Comparison of ENCODE assay signal across 8 mouse cellular contexts in genomic region chr16:45723172-45723901, GRCm38 (mm10). TPM values are rescaled to one million over a fixed set of nuclear protein-coding genes. Genes with fewer than 3 reads are reported as not detected.
DNase-seq lines count a peak whose midpoint lies in the region; ATAC-seq lines count a peak whose summit lies in the region.

No protein-coding gene starts in this region.

- ATAC-seq in liver, embryonic 12.5 days, result no peak
- ATAC-seq in hindbrain, embryonic 16.5 days, result peak; percentile 31
- ATAC-seq in neural tube, embryonic 14.5 days (ENCODE audit: low read depth), result peak; percentile 62

- no peaks in the 10 kb centered on the region for H3K9me3 ChIP-seq in liver, embryonic 12.5 days (replicated peaks)
- H3K9me3 ChIP-seq in hindbrain, embryonic 16.5 days (ENCODE audit: control insufficient read depth, low read length), result no peaks in the 10 kb centered on the region
- no peaks in the 10 kb centered on the region for H3K9me3 ChIP-seq in neural tube, embryonic 14.5 days (ENCODE audit: control insufficient read depth, low read length)

- 67% methylated on average over 6 of the region's 6 CpGs for WGBS in liver, embryonic 12.5 days (ENCODE audit: insufficient replicate concordance)
- 25% methylated on average over 6 of the region's 6 CpGs for WGBS in hindbrain, embryonic 16.5 days
- 16% methylated on average over 6 of the region's 6 CpGs for WGBS in neural tube, embryonic 14.5 days

- no peak overlapping the region for H3K9ac ChIP-seq in liver, embryonic 12.5 days
- H3K9ac ChIP-seq in hindbrain, embryonic 16.5 days (ENCODE audit: low read depth, low read length), result peak overlapping the region; percentile 92
- peak overlapping the region; percentile 90 for H3K9ac ChIP-seq in neural tube, embryonic 14.5 days (replicated peaks; ENCODE audit: low read depth, low read length)

- DNase-seq in liver, result no peak
- peak; percentile 27 to 62 for DNase-seq in cerebellum, postnatal 36 days
- no peak for DNase-seq in testis, postnatal 10 days (ENCODE audit: low spot score)
- DNase-seq in thymus, postnatal 0 days (ENCODE audit: low spot score), result no peak
- DNase-seq in gastrocnemius, adult 18-20 months (ENCODE audit: low spot score), result no peak

- H3K4me2 ChIP-seq in liver, embryonic 12.5 days, result peak overlapping the region; percentile 69; the same call in 1 of the 2 replicates
- peak overlapping the region; percentile 73 for H3K4me2 ChIP-seq in hindbrain, embryonic 16.5 days (ENCODE audit: low read length)
- peak overlapping the region; percentile 93 for H3K4me2 ChIP-seq in neural tube, embryonic 14.5 days (ENCODE audit: low read depth, low read length)

- no peak overlapping the region for H3K4me3 ChIP-seq in liver, embryonic 12.5 days
- H3K4me3 ChIP-seq in hindbrain, embryonic 16.5 days (ENCODE audit: low read length), result peak overlapping the region; percentile 64
- peak overlapping the region; percentile 68 for H3K4me3 ChIP-seq in neural tube, embryonic 14.5 days (ENCODE audit: low read depth, low read length)

- peaks cover 4% of the 10 kb centered on the region for H3K36me3 ChIP-seq in liver, embryonic 12.5 days
- H3K36me3 ChIP-seq in hindbrain, embryonic 16.5 days (ENCODE audit: control insufficient read depth, insufficient read depth, low read length), result peaks cover 14% of the 10 kb centered on the region
- peaks cover 11% of the 10 kb centered on the region; the same call in 1 of the 2 replicates for H3K36me3 ChIP-seq in neural tube, embryonic 14.5 days (ENCODE audit: control insufficient read depth, insufficient read depth, low read length)

- H3K4me1 ChIP-seq in liver, embryonic 12.5 days, result no peaks in the 10 kb centered on the region
- peaks cover 20% of the 10 kb centered on the region for H3K4me1 ChIP-seq in hindbrain, embryonic 16.5 days (ENCODE audit: control insufficient read depth, insufficient read depth, low read depth, low read length)
- peaks cover 31% of the 10 kb centered on the region for H3K4me1 ChIP-seq in neural tube, embryonic 14.5 days (ENCODE audit: control insufficient read depth, insufficient read depth, low read length)

- no peak overlapping the region for H3K27ac ChIP-seq in liver, embryonic 12.5 days
- peak overlapping the region; percentile 98 for H3K27ac ChIP-seq in hindbrain, embryonic 16.5 days (ENCODE audit: low read depth, low read length)
- H3K27ac ChIP-seq in neural tube, embryonic 14.5 days (ENCODE audit: low read depth, low read length), result peak overlapping the region; percentile 99

- H3K27me3 ChIP-seq in liver, embryonic 12.5 days (replicated peaks), result peaks cover 31% of the 10 kb centered on the region
- H3K27me3 ChIP-seq in hindbrain, embryonic 16.5 days (replicated peaks; ENCODE audit: control insufficient read depth, insufficient read depth, low read length), result no peaks in the 10 kb centered on the region
- no peaks in the 10 kb centered on the region for H3K27me3 ChIP-seq in neural tube, embryonic 14.5 days (ENCODE audit: control insufficient read depth, insufficient read depth, low read length)

RNA-seq across cellular contexts. Expression of gene Tagln3, which starts 1.1 kb away (rescaled TPM):
- polyA plus RNA-seq in liver, embryonic 12.5 days (2016; fragmentation: Nextera tagmentation; extraction: Ambion mirVana), result 0.76 and 0.77 TPM in 2 replicates
- 428 and 438 TPM in 2 replicates for polyA plus RNA-seq in hindbrain, embryonic 16.5 days (2015; fragmentation: Nextera tagmentation; extraction: Ambion mirVana)
- polyA plus RNA-seq in neural tube, embryonic 14.5 days (2014; fragmentation: Nextera tagmentation; extraction: Ambion mirVana), result 610 and 624 TPM in 2 replicates
- 0.33 and 0.46 TPM in 2 replicates for polyA plus RNA-seq in thymus, postnatal 0 days (2015; fragmentation: Nextera tagmentation; extraction: Ambion mirVana)
- under 1 TPM; 0.18 to 0.47 TPM for total RNA-seq in gastrocnemius, adult 18-20 months (2021)

RNA-seq across cellular contexts. Expression of gene Abhd10, which starts 19.4 kb away (rescaled TPM):
- 22.7 and 24.3 TPM in 2 replicates for polyA plus RNA-seq in liver, embryonic 12.5 days (2016; fragmentation: Nextera tagmentation; extraction: Ambion mirVana)
- 39.3 and 39.5 TPM in 2 replicates for polyA plus RNA-seq in hindbrain, embryonic 16.5 days (2015; fragmentation: Nextera tagmentation; extraction: Ambion mirVana)
- polyA plus RNA-seq in neural tube, embryonic 14.5 days (2014; fragmentation: Nextera tagmentation; extraction: Ambion mirVana), result 39.5 and 40.7 TPM in 2 replicates
- polyA plus RNA-seq in thymus, postnatal 0 days (2015; fragmentation: Nextera tagmentation; extraction: Ambion mirVana), result 34.3 and 39.5 TPM in 2 replicates
- 10 to 100 TPM; 11.3 to 13.8 TPM for total RNA-seq in gastrocnemius, adult 18-20 months (2021)

RNA-seq across cellular contexts. Expression of gene Tmprss7, which starts 29.9 kb away (rescaled TPM):
- polyA plus RNA-seq in liver, embryonic 12.5 days (2016; fragmentation: Nextera tagmentation; extraction: Ambion mirVana), result 0.29 and 0.44 TPM in 2 replicates
- 0.50 and 0.87 TPM in 2 replicates for polyA plus RNA-seq in hindbrain, embryonic 16.5 days (2015; fragmentation: Nextera tagmentation; extraction: Ambion mirVana)
- 0.63 and 0.68 TPM in 2 replicates for polyA plus RNA-seq in neural tube, embryonic 14.5 days (2014; fragmentation: Nextera tagmentation; extraction: Ambion mirVana)
- polyA plus RNA-seq in thymus, postnatal 0 days (2015; fragmentation: Nextera tagmentation; extraction: Ambion mirVana), result 0.10 and 0.17 TPM in 2 replicates
- total RNA-seq in gastrocnemius, adult 18-20 months (2021), result not detected

Comparison
In these comparisons a context has a peak if more than half of its experiments do, and no peak if none do; other contexts are left out.
1. DNase-seq: peak in cerebellum, postnatal 36 days (2 of 2); none in liver (single experiment), testis, postnatal 10 days (single experiment), thymus, postnatal 0 days (single experiment) and gastrocnemius, adult 18-20 months (single experiment).
2. RNA of gene Tagln3, which starts 1.1 kb away (polyA plus RNA-seq): 610 to 624 TPM in neural tube, embryonic 14.5 days and 428 to 438 TPM in hindbrain, embryonic 16.5 days; 0.76 to 0.77 TPM in liver, embryonic 12.5 days and 0.33 to 0.46 TPM in thymus, postnatal 0 days; every median in the first group is over 100 times any median in the second.
3. Peak in every context shown above with its lines, with median percentiles within 50 percentile points of each other: H3K4me2 ChIP-seq.